Mouse (Mus musculus) lung, postnatal 0 days (tissue): ENCODE measurements at regions not wholly inside any gene's neighbourhood (a gene's known extent, or its start where the extent isn't known, plus 50 kb on each side); places are given as distances from the start of the nearest gene placed in this dataset.

ENCODE experiments used
- CTCF ChIP-seq: IDR thresholded peaks from 2 replicates; pipeline ENCODE4 v1.5.1; 2016; ENCODE audit warnings: antibody characterized with exemption, mild to moderate bottlenecking
- EP300 ChIP-seq: IDR thresholded peaks from 2 replicates; pipeline ENCODE4 v1.6.1; 2016; ENCODE audit warnings: antibody characterized with exemption, mild to moderate bottlenecking, control low read depth

DNA sequence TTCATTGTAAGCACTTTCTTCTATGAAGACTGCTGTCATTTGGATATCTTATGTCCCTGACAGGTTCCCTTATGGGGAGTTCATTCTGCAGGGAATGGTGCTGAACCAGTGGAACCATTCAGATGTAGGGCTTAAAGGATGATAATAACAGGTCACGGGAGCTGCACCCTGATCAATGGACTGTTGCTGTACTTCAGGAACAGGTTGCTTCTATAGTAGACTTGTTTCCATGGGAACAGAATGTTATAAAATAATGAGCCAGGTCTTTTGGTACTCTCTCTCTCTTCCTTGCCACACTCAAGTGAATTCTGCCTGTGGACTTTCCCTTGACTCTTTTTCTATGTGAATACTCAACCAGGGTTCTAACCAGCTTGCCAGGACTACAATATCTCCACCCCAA is 196.9 kb upstream of the Chrm3 start:
- no peak for TF ChIP-seq CTCF
- no peak for TF ChIP-seq EP300
